Mouse (Mus musculus): Measurements from ENCODE around the gene Anapc16.

GRCm38 (mm10) chr10:59999057-59999456, 3.9 kb downstream of the Anapc16 start:
- no peak for TF ChIP-seq CTCF (IDR thresholded peaks at IDR 0.05; ENCODE audit: low read depth, low read length)
- no peak for TF ChIP-seq POLR2A (IDR thresholded peaks at IDR 0.05; ENCODE audit: borderline replicate concordance, low read depth, low read length)

All from bone marrow macrophage, adult 2 months (primary cell).